8 mouse cellular contexts compared by ENCODE assay signal in the genomic region with DNA sequence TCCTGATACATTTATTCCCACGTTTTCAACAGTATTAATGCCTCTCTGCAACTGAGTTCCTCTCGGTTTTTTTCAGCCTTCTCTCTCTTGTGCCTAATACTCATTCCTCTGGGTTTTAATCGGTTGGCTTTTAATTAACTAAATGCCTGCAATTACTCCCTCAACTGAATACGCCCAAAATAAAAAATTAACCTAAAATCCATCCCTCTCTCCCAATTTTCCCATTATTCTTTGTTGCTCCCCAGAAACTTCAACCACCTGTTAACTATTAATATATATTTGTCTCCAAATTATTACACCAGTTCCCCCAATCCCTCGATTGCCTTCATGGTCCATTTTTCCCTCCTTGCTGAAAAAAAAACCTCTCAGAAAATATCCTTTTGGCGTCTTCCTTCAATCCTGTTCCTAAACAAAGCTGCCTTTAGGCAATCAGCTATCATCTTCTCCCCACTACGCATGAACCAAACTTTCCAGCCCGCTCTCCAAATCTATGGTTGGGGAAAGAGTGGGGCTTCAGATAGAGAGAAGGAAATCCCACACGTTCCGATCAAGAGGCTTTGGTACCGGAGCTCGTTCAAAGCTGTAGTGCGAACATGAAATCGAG. TPM values are rescaled to one million over a fixed set of nuclear protein-coding genes. Genes with fewer than 3 reads are reported as not detected.
DNase-seq lines count a peak whose midpoint lies in the region; ATAC-seq and TF ChIP-seq lines count a peak whose summit lies in the region.

No protein-coding gene starts in this region.

- H3K27ac ChIP-seq in heart, postnatal 0 days (ENCODE audit: low read depth) = peak overlapping the region; percentile 98
- H3K27ac ChIP-seq in hindbrain, embryonic 12.5 days = peak overlapping the region; percentile 91
- peak overlapping the region; percentile 85 for H3K27ac ChIP-seq in midbrain, embryonic 11.5 days (ENCODE audit: low read depth, low read length)

- CTCF ChIA-PET in Patski (lab: Charles Lee) = no interaction called here

- in situ Hi-C loops in Patski (cut with MboI; ENCODE audit: low pct_unique_long_range_greater_than_20kb) = no loop called here

- no peak for TF ChIP-seq CTCF in heart, postnatal 0 days (IDR thresholded peaks at IDR 0.05; ENCODE audit: low read depth)
- no peak for TF ChIP-seq CTCF in Patski (IDR thresholded peaks at IDR 0.05)

- peaks cover 14% of the 10 kb centered on the region; the same call in 1 of the 2 replicates for H3K4me1 ChIP-seq in heart, postnatal 0 days (ENCODE audit: control insufficient read depth, insufficient read depth)
- H3K4me1 ChIP-seq in hindbrain, embryonic 12.5 days = peaks cover 14% of the 10 kb centered on the region
- peaks cover 5% of the 10 kb centered on the region for H3K4me1 ChIP-seq in midbrain, embryonic 11.5 days (ENCODE audit: control insufficient read depth, insufficient read depth, low read length)

- H3K9me3 ChIP-seq in heart, postnatal 0 days (replicated peaks; ENCODE audit: control insufficient read depth, low read length) = no peaks in the 10 kb centered on the region
- H3K9me3 ChIP-seq in hindbrain, embryonic 12.5 days (replicated peaks) = no peaks in the 10 kb centered on the region
- no peaks in the 10 kb centered on the region for H3K9me3 ChIP-seq in midbrain, embryonic 11.5 days (ENCODE audit: control insufficient read depth, low read length)

- under 1% methylated on average over 14 of the region's 14 CpGs for WGBS in heart, postnatal 0 days
- WGBS in hindbrain, embryonic 12.5 days = 1% methylated on average over 14 of the region's 14 CpGs
- WGBS in midbrain, embryonic 11.5 days = 2% methylated on average over 14 of the region's 14 CpGs

- H3K36me3 ChIP-seq in heart, postnatal 0 days (replicated peaks; ENCODE audit: control insufficient read depth, insufficient read depth, low read length) = peaks cover 37% of the 10 kb centered on the region
- H3K36me3 ChIP-seq in hindbrain, embryonic 12.5 days = peaks cover 34% of the 10 kb centered on the region
- H3K36me3 ChIP-seq in midbrain, embryonic 11.5 days (ENCODE audit: control insufficient read depth, insufficient read depth, low read length) = peaks cover 27% of the 10 kb centered on the region

- intact Hi-C loops in heart, postnatal 10 days (cut with DNase I) = loop anchor here (5.0 kb wide), 1 partner anchor 132 kb away; no protein-coding TSS in a partner anchor

- DNase-seq in heart, postnatal 0 days (ENCODE audit: low spot score) = peak; percentile 41
- DNase-seq in heart, postnatal 10 days = no peak
- DNase-seq in Patski (ENCODE audit: low read depth, low spot score) = peak; percentile 24
- no peak for DNase-seq in midbrain, embryonic 11.5 days (ENCODE audit: low spot score, missing footprints)
- DNase-seq in urinary bladder, adult 18-20 months (ENCODE audit: low spot score in 2 of 2) = no peak
- no peak for DNase-seq in adrenal gland, postnatal 25 days
- DNase-seq in frontal cortex, adult 2 months (ENCODE audit: extremely low spot score in 1 of 2, low spot score in 1 of 2) = no peak

- no peak for TF ChIP-seq EP300 in heart, postnatal 0 days (IDR thresholded peaks at IDR 0.05; ENCODE audit: low read depth)

- peak overlapping the region; percentile 91 for H3K4me2 ChIP-seq in heart, postnatal 0 days (ENCODE audit: low read depth, low read length)
- H3K4me2 ChIP-seq in hindbrain, embryonic 12.5 days (replicated peaks) = peak overlapping the region; percentile 63
- H3K4me2 ChIP-seq in midbrain, embryonic 11.5 days = peak overlapping the region; percentile 66

- no peaks in the 10 kb centered on the region for H3K27me3 ChIP-seq in heart, postnatal 0 days (ENCODE audit: control insufficient read depth, insufficient read depth, low read length)
- no peaks in the 10 kb centered on the region for H3K27me3 ChIP-seq in Patski
- no peaks in the 10 kb centered on the region; the same call in 1 of the 2 replicates for H3K27me3 ChIP-seq in hindbrain, embryonic 12.5 days
- H3K27me3 ChIP-seq in midbrain, embryonic 11.5 days (ENCODE audit: control insufficient read depth, insufficient read depth, low read length) = no peaks in the 10 kb centered on the region

- H3K9ac ChIP-seq in heart, postnatal 0 days (replicated peaks; ENCODE audit: low read depth, low read length) = peak overlapping the region; percentile 99
- peak overlapping the region; percentile 98 for H3K9ac ChIP-seq in hindbrain, embryonic 12.5 days
- peak overlapping the region; percentile 100 for H3K9ac ChIP-seq in midbrain, embryonic 11.5 days (ENCODE audit: low read length)

- ATAC-seq in heart, postnatal 0 days (ENCODE audit: insufficient read depth, low read depth) = no peak
- no peak for ATAC-seq in Patski
- ATAC-seq in hindbrain, embryonic 12.5 days (ENCODE audit: low FRiP score) = no peak
- no peak for ATAC-seq in midbrain, embryonic 11.5 days (ENCODE audit: low FRiP score)

- H3K4me3 ChIP-seq in heart, postnatal 0 days (ENCODE audit: low read depth, low read length) = peak overlapping the region; percentile 93
- H3K4me3 ChIP-seq in hindbrain, embryonic 12.5 days = peak overlapping the region; percentile 96
- H3K4me3 ChIP-seq in midbrain, embryonic 11.5 days (ENCODE audit: low read depth, low read length) = peak overlapping the region; percentile 83

- POLR2A ChIA-PET in Patski (lab: Charles Lee) = interaction anchor here (0.8 to 1.0 kb wide), 2 partner anchors 12 to 321 kb away, joined by 3 read pairs; no protein-coding TSS in a partner anchor

RNA-seq across cellular contexts. Expression of a gene that starts 0.8 kb away (rescaled TPM):
- 186 and 197 TPM in 2 replicates for total RNA-seq in heart, postnatal 0 days (2014; rRNA removed; ENCODE audit: low replicate concordance)
- 243 and 249 TPM in 2 replicates for polyA plus RNA-seq in heart, postnatal 0 days (2015; fragmentation: Nextera tagmentation; extraction: Ambion mirVana)
- 100 to 1,000 TPM; 261 to 290 TPM for total RNA-seq in heart, postnatal 10 days (2021)
- 258 TPM for polyA plus RNA-seq in Patski (2021)
- 416 and 427 TPM in 2 replicates for polyA plus RNA-seq in hindbrain, embryonic 12.5 days (2016; fragmentation: Nextera tagmentation; extraction: Ambion mirVana)
- 455 and 475 TPM in 2 replicates for polyA plus RNA-seq in midbrain, embryonic 11.5 days (2014; fragmentation: Nextera tagmentation; extraction: Ambion mirVana)
- total RNA-seq in adrenal gland, postnatal 25 days (2021) = 169 and 181 TPM in 2 replicates
- 336 and 393 TPM in 2 replicates for polyA plus RNA-seq in frontal cortex, adult 2 months (2012; rRNA removed)

Comparison
In these comparisons a context has a peak if more than half of its experiments do, and no peak if none do; other contexts are left out.
1. DNase-seq: peak in heart, postnatal 0 days (single experiment) and Patski (single experiment); none in heart, postnatal 10 days (0 of 2), midbrain, embryonic 11.5 days (single experiment), urinary bladder, adult 18-20 months (0 of 2), adrenal gland, postnatal 25 days (single experiment) and frontal cortex, adult 2 months (0 of 2).
2. Peak in every context shown above with its lines, with median percentiles within 50 percentile points of each other: H3K27ac ChIP-seq, H3K4me2 ChIP-seq, H3K4me3 ChIP-seq and H3K9ac ChIP-seq.